Mouse (Mus musculus) cerebellum, adult 9-10 months (tissue): ENCODE data around the gene Brd9.

Experiments used
- DNase-seq: peaks from one replicate; pipeline ENCODE4 v3.0.0; 2022

Gene Brd9

GRCm38 (mm10) chr13:73937321-73938176 is at the start of gene Brd9, which contains the start of gene Trip13:
Gene Brd9, plus strand, starts transcription at chr13:73937811.
Gene Trip13, minus strand, starts transcription at chr13:73937784.
- peak; percentile 89 for DNase-seq

GRCm38 (mm10) chr13:73892493-73893178 is 45.0 kb upstream of the Brd9 start:
- DNase-seq = no peak

- DNase-seq = no peak
Observed at GRCm38 (mm10) chr13:73897561-73897960, 40.0 kb upstream of the Brd9 start.

DNA sequence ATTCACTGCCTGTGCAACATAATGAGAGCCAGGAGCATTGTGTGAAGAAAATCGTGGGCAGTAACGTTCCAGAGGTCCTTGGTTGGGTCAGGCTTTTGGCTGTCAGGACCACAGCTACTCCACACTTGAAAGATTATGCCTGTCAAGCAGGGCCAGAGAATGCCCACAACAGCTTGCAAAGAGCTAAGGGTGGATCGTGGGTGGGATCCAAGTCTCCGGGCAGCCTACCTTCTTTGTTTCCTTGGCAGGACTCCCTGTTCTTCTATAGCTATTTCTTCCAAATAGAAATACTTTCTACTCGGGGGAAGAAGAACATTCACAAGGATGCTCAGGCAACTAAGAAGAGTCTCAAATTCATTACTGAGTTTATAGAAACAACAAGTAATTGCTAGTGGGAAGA is 30.5 kb upstream of the Brd9 start:
- no peak for DNase-seq

GRCm38 (mm10) chr13:73907683-73908412 is 29.8 kb upstream of the Brd9 start:
- DNase-seq = peak; percentile 7

DNA sequence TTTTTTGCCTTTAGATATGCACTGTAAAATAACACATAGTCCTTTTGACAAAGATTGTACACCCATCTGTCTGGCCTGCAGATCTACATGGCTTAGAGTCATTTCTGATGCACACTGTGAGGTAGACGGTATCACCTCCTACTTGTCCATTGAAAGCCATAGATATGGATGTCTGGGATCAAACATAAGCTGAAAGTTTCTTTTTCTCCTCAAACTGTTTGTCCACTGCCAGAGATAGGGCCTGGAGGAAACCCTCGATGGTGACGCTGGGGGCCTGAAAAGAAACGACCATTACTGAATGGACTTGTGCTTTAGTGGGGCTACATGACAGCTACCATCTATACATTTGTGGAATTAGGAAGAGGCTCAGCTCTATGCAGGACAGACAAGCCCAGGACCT is 24.5 kb upstream of the Brd9 start:
- no peak for DNase-seq

DNA sequence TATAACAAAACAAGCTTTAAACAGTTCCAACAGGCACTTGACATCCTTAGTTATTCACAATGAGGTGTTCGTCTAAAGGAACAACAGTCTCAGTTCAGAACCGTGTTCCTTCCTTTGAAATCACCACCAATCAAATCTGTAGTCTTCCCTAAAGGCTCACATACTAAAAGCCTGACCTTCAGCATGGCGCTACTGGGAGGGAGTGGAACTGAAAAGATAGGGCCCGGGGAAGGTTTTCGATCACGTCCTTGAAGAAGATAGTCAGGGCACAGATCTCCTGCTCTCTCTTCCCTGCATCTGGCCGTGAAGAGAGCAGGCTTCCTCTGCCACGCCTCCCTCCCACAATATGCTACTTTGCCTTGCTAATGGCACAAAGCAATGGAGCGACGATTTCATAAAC is 5.4 kb upstream of the Brd9 start:
- DNase-seq = no peak

DNA sequence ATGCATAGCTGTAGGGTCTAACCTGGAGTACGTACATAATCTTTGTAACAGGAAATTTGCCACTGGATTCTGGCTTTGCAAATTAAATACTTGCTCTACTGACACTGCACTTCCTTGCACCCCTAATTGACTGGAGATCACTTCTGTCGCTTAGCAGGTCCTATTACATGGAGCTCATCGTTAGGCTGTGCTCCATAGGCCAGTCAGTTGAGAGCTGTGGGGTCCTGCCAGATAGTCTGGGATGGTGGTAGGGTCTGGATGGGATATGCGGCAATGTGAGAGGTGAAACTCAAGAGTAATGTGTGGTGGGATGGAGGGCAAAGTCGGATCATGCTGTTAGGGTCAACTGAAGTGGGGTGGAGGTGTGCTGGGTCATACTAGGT is 682 bp upstream of the Brd9 start:
- no peak for DNase-seq

- no peak for DNase-seq
Observed at GRCm38 (mm10) chr13:73938177-73938560, 558 bp downstream of the Brd9 start.

- DNase-seq = no peak
Observed at GRCm38 (mm10) chr13:73939101-73939500, 1.5 kb downstream of the Brd9 start.

- DNase-seq = no peak
Observed at GRCm38 (mm10) chr13:73944606-73945005, 7.0 kb downstream of the Brd9 start.

DNA sequence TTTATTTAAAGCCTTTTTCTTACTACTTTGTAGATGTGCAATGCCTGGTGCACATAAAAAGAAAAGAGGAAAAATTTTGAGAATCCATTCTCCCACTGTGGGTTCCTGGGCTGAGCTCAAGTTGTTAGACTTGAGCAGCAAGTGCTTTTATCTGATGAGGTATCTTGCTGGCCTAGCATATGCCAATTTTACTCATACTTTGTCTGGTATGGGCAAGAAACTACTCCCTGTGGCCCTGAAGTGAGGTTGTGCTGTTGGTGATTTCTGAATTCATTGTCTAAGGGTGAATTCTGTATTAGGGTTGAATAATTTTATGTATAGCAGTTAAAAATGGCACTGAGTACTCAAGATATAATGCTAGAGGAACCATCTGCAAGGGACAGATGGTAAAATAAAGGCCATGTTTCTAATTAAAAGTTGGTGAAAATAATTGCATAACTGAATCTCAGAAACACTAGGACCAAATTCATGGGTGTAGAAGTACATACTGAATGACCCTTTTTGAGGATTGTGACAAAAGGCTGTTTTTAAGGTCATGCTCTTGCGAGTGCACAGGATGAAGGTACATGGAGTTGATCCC is 16.0 kb downstream of the Brd9 start:
- DNase-seq = peak; percentile 58

- no peak for DNase-seq
Observed at GRCm38 (mm10) chr13:73954666-73955065, 17.1 kb downstream of the Brd9 start.

DNA sequence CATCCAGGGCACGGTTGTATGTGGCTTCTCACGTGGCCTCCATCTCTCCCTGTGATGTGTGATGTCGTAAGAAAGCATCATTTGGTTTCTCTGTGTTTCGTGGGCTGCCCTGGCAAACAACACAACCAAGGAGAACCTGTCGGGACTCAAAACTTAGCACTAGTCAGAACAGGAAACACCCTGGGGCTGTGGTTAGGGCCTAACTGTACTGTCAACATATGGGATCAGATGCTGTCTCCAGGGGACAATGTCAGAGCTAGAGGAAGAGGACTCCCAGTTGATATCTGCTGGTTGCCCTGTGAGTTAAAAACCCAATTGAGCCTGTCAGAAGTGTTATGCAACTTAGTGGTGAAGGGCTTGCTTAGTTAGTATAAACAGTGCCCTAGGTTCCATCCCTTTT is 17.9 kb downstream of the Brd9 start:
- DNase-seq = no peak

DNA sequence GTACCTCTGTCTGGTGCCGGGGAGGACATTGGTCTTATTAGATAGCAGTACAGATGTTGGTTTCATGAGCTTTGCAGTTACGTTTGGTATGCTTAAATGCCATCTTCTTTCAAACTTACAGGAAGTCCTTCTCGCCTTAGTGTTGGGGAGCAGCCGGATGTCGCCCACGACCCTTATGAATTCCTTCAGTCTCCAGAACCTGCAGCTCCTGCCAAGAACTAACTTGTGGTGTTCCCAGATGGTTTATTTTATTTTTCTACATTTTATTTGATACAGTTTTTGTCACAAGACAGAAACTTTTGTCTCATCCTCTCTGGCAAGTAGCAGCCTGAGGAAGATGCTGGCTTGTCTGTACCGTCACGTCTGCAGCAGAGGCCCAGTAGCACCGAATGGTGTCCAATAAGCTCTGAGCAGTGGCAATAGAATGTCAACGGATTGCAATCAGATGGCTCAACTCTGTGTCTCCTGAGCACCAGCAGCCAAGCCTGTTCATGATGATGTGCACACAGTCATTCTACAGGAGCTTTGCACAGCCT is 22.6 kb downstream of the Brd9 start:
- DNase-seq = no peak

DNA sequence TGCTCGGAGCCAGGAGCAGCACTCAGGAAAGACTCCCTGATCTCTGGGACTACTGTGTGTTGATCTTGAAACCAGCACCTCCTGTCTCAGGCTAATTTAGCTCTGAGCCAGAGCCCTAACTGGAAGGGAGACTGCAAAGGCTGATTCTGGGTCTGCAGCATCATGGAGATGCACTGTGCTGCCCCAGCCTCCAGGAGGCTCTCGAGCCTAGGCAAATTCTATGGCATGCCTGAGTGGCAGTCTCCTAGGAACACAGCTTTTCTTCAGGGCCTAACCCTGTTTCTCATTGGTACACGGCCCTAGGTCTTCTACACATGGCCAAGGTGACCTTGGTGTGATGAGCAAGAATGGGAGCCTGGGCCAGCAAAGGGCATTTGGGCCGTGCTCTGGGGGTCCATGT is 23.6 kb downstream of the Brd9 start:
- no peak for DNase-seq

- no peak for DNase-seq
Observed at GRCm38 (mm10) chr13:73963551-73963950, 25.9 kb downstream of the Brd9 start, which contains the start of gene Zdhhc11. Gene Zdhhc11, plus strand, starts transcription at chr13:73963851.

GRCm38 (mm10) chr13:73970545-73971448 is 33.2 kb downstream of the Brd9 start:
- DNase-seq = peak; percentile 73

DNA sequence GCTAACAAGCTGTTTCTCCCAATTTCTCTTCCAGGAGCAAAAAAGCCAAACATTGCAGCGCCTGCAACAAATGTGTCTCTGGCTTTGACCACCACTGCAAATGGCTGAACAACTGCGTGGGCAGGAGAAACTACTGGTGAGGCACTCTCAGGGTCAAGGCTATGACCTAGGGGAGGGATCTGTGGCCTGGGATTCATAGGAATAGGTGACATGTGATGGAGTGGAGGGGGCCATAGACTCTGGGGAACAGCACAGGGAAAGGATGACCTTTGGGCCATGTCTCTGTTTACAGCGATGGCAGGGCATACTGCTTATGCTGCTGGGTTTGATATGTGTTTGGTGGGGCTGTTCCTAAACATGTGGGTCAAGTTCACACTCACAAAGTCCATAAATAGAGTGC is 36.9 kb downstream of the Brd9 start:
- DNase-seq = no peak

DNA sequence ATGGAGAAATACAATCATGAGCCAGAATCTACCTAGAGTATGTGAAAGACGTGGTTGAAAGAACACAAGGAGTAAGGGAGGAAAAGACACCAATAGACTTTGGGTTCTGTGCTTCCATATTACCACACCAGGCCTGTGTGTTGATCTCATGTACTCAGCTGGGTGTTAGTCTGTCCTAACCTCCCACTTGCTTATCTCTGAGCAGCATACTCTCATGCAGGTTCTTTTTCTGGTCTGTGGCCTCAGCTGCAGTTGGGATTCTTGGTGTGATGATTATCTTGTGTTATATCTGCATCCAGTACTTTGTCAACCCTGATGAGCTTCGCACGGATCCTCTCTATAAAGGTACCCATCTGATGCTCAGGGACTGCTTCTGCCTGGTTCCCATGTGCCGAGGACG is 39.3 kb downstream of the Brd9 start:
- DNase-seq = no peak

- DNase-seq = no peak
Observed at GRCm38 (mm10) chr13:73990325-73990724, 52.7 kb downstream of the Brd9 start.

DNA sequence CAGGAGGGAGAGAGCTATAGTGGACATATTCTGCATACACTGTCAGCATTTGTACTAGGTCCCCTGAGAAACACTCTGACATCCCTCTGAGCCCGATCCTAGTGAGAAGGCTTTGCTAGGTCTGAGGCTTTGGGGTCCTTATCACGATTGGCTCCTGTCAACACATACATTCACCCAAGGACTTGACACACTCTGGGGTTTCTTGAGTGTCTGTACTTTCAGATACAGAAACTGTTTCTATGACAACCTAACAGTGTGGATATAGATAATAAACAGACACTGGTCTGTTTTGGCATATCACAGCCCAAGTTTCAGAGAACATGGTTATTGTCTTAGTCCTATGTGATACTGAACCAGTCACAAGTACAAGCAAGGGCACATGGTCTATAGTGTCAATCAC is 53.1 kb downstream of the Brd9 start:
- no peak for DNase-seq
